Mouse (Mus musculus): ENCODE results near the gene Lancl1.

GRCm38 (mm10) chr1:66987558-66988190, 51.0 kb downstream of the Lancl1 start:
- TF ChIP-seq POLR2A (IDR thresholded peaks at IDR 0.05; ENCODE audit: insufficient read depth, low read length) (no peak), CTCF (IDR thresholded peaks at IDR 0.05; ENCODE audit: low read depth, low read length) (no peak), EP300 (IDR thresholded peaks at IDR 0.05; ENCODE audit: insufficient read depth, low read depth, low read length) (0 out of 2 replicates have a peak, but pooled peaks have one; percentile 18)
